Mouse (Mus musculus) forebrain, embryonic 16.5 days (tissue): ENCODE data around the gene Cntnap5c. TPM values are rescaled to one million over a fixed set of nuclear protein-coding genes. Genes with fewer than 3 reads are reported as not detected.

Experiments
- ATAC-seq: fragments of 200-750 bp; cut with Nextera tagmentation; 2 replicates; pipeline ENCODE4 v1.8.0; 2017; ENCODE audit warnings: mild to moderate bottlenecking, moderate library complexity
- H3K27ac ChIP-seq: fragments of 300-500 bp; sonication (generic); 2 replicates; pipeline ENCODE4 v1.5.1; 2014; ENCODE audit warnings: low read length, control low read depth
- H3K27me3 ChIP-seq: fragments of 300-500 bp; sonication (generic); replicated peaks from 2 replicates; pipeline ENCODE4 v1.6.1; 2014; ENCODE audit warnings: low read length; ENCODE audit not compliant: control insufficient read depth, insufficient read depth
- H3K36me3 ChIP-seq: fragments of 300-500 bp; sonication (generic); 2 replicates; pipeline ENCODE4 v1.6.1; 2014; ENCODE audit not compliant: control insufficient read depth, insufficient read depth
- H3K4me1 ChIP-seq: fragments of 300-500 bp; sonication (generic); replicated peaks from 2 replicates; pipeline ENCODE4 v1.6.1; 2014; ENCODE audit warnings: low read length; ENCODE audit not compliant: control insufficient read depth, insufficient read depth
- H3K4me2 ChIP-seq: fragments of 300-500 bp; sonication (generic); 2 replicates; pipeline ENCODE4 v1.6.1; 2014; ENCODE audit warnings: mild to moderate bottlenecking, low read length, control low read depth
- H3K4me3 ChIP-seq: fragments of 300-500 bp; sonication (generic); replicated peaks from 2 replicates; pipeline ENCODE4 v1.5.1; 2014; ENCODE audit warnings: mild to moderate bottlenecking, low read length, control low read depth
- H3K9ac ChIP-seq: fragments of 300-500 bp; sonication (generic); replicated peaks from 2 replicates; pipeline ENCODE4 v1.6.1; 2014; ENCODE audit warnings: low read depth, low read length, control low read depth
- H3K9me3 ChIP-seq: fragments of 300-500 bp; sonication (generic); 2 replicates; pipeline ENCODE4 v1.6.1; 2016; ENCODE audit warnings: low read length; ENCODE audit not compliant: control insufficient read depth
- WGBS: fragments of 180-500 bp; shearing (Covaris S2); extraction: QIAGEN DNeasy Blood & Tissue Kit; methylation state at CpG from one replicate; pipeline ENCODE4 v1.1.7; 2014; 5-methylcytosine and 5-hydroxymethylcytosine counted together
- polyA plus RNA-seq: library from polyadenylated mRNA; unstranded; fragments of >200 nt; fragmentation: Nextera tagmentation; extraction: Ambion mirVana; gene quantifications from 2 replicates; pipeline ENCODE4 v1.2.1, GENCODE M21; 2015

Gene Cntnap5c
- polyA plus RNA-seq, 1 experiment from 2014 or later: 3.5 TPM

DNA sequence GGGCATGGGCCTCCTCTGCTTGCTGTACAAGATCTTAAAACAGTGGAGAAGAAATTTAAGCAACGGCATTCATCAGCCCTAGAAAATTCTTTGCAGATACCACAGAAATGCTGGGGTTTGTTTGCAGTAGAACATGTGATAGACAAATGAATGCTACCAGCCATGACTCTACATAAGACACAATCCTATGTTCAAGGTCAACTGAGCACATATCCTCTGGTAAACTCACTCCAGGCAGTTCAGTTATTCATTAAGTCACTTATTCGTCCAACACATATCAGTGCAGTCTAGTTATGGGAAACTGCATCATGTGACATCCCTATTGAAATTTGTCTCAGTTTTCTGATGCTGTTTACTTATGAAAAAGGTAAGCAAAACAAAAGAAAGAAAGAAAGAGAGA is 229.7 kb downstream of the Cntnap5c start:
- WGBS: 89% methylated on average over 2 of the region's 2 CpGs

DNA sequence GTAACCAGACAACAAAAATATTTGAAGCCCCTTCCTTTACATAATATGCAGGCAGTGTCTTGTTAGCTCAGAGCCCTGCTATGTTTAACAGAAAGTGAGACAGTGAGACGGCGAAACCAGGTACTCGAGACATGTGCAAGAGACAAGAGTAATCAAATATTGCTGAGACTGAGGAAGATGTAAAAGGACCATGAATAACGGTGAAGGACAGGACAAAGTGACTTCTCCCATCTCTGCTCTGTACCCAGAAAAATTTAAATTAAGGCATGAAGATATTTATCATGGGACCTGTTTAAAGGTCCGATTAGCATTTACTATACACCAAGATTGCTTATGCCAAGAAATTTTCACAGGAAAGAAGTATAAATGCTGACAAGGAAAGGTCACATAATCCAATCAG is 233.5 kb downstream of the Cntnap5c start:
- Histone ChIP-seq H3K4me3 (no peak overlapping the region), H3K4me2 (no peak overlapping the region), H3K27me3 (no peaks in the 10 kb centered on the region), H3K9ac (no peak overlapping the region), H3K27ac (no peak overlapping the region), H3K36me3 (no peaks in the 10 kb centered on the region), H3K9me3 (no peaks in the 10 kb centered on the region), H3K4me1 (peaks cover 8% of the 10 kb centered on the region)
- 72% methylated on average over 5 of the region's 5 CpGs for WGBS
- ATAC-seq: no peak

More for the DNA sequence above, 229.7 kb downstream of the Cntnap5c start:
- Histone ChIP-seq H3K36me3 (no peaks in the 10 kb centered on the region), H3K27me3 (no peaks in the 10 kb centered on the region), H3K9me3 (no peaks in the 10 kb centered on the region), H3K4me3 (no peak overlapping the region), H3K9ac (no peak overlapping the region), H3K4me1 (peaks cover 8% of the 10 kb centered on the region), H3K4me2 (no peak overlapping the region), H3K27ac (no peak overlapping the region)
- no peak for ATAC-seq

- no peaks in the 10 kb centered on the region for H3K36me3 ChIP-seq
These were observed 234.0 kb downstream of the Cntnap5c start for GRCm38 (mm10) chr17:58003322-58003721.

GRCm38 (mm10) chr17:58004491-58004890 is 235.1 kb downstream of the Cntnap5c start:
- no peaks in the 10 kb centered on the region for H3K27me3 ChIP-seq
- ATAC-seq: no peak
- WGBS: 87% methylated on average over 2 of the region's 2 CpGs

More at GRCm38 (mm10) chr17:58003322-58003721, 234.0 kb downstream of the Cntnap5c start:
- no peak overlapping the region for H3K4me3 ChIP-seq
- H3K9ac ChIP-seq: no peak overlapping the region
- H3K9me3 ChIP-seq: no peaks in the 10 kb centered on the region
- no peak overlapping the region for H3K27ac ChIP-seq
- ATAC-seq: peak; percentile 94
- 27% methylated on average over 1 of the region's 1 CpGs for WGBS
- H3K4me2 ChIP-seq: no peak overlapping the region
- no peaks in the 10 kb centered on the region for H3K27me3 ChIP-seq
- peaks cover 8% of the 10 kb centered on the region for H3K4me1 ChIP-seq

DNA sequence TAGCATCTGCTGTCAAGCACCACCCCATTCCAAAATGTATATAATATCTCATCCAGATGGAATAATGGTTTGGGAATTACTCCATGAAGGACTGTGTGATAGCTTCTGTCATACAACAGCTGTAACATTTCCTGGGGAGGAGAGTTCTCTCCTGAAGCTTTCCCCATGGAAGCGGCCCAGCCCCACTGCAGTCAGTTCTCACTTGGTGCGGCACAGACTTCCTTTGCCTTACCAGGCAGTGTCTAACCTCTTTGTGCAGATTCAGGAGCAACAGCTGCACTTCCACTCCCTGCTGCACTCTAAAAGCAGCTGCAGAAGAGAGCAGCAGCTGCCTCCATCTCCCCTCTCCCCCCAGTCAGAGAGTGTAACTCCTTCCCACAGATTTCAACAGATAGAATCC is 271.8 kb downstream of the Cntnap5c start:
- H3K4me1 ChIP-seq: 0 out of 2 replicates have a peak, but pooled peaks cover 2% of the 10 kb centered on the region
- no peak overlapping the region for H3K4me3 ChIP-seq
- peak; percentile 75; the same call in 1 of the 2 replicates for ATAC-seq
- no peaks in the 10 kb centered on the region for H3K27me3 ChIP-seq
- WGBS: 78% methylated on average over 2 of the region's 2 CpGs
- H3K27ac ChIP-seq: no peak overlapping the region
- no peaks in the 10 kb centered on the region for H3K36me3 ChIP-seq
- H3K9me3 ChIP-seq: no peaks in the 10 kb centered on the region
- H3K9ac ChIP-seq: no peak overlapping the region
- no peak overlapping the region for H3K4me2 ChIP-seq

More at GRCm38 (mm10) chr17:58004491-58004890, 235.1 kb downstream of the Cntnap5c start:
- H3K36me3 ChIP-seq: no peaks in the 10 kb centered on the region
- no peak overlapping the region for H3K27ac ChIP-seq
- H3K9me3 ChIP-seq: no peaks in the 10 kb centered on the region
- H3K4me2 ChIP-seq: no peak overlapping the region
- H3K4me3 ChIP-seq: no peak overlapping the region
- no peak overlapping the region for H3K9ac ChIP-seq
- H3K4me1 ChIP-seq: peaks cover 8% of the 10 kb centered on the region

GRCm38 (mm10) chr17:58045149-58045548 is 275.8 kb downstream of the Cntnap5c start:
- Histone ChIP-seq H3K36me3 (no peaks in the 10 kb centered on the region), H3K27me3 (no peaks in the 10 kb centered on the region), H3K4me2 (no peak overlapping the region), H3K9ac (no peak overlapping the region), H3K4me3 (no peak overlapping the region), H3K9me3 (no peaks in the 10 kb centered on the region), H3K4me1 (0 out of 2 replicates have a peak, but pooled peaks cover 2% of the 10 kb centered on the region), H3K27ac (no peak overlapping the region)
- peak; percentile 78 for ATAC-seq

- WGBS: 74% methylated on average over 7 of the region's 7 CpGs
- H3K27ac ChIP-seq: no peak overlapping the region
- H3K36me3 ChIP-seq: no peaks in the 10 kb centered on the region
- no peaks in the 10 kb centered on the region for H3K4me1 ChIP-seq
- H3K4me2 ChIP-seq: no peak overlapping the region
- ATAC-seq: no peak
- no peak overlapping the region for H3K4me3 ChIP-seq
- H3K9ac ChIP-seq: no peak overlapping the region
- no peaks in the 10 kb centered on the region for H3K27me3 ChIP-seq
- no peaks in the 10 kb centered on the region for H3K9me3 ChIP-seq
These were observed 300.5 kb downstream of the Cntnap5c start for GRCm38 (mm10) chr17:58069912-58070311.

DNA sequence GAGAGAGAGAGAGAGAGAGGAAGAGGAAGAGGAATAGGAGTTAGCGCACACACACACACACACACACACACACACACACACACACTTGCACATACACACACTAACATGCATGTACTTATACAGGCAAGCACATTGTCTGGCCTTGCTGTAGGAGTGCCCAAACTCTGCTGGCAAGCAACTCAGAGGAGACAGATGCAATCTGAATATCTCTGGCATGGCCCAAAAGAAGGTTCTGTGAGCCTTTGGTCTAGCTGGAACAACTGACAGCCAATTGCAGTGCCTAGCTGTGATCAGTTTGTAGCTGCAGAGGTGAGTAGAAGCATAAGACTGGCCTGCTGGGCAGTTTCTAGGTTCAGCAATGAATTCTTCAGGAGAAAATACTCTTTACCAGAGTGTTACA is 313.3 kb downstream of the Cntnap5c start:
- Histone ChIP-seq H3K9ac (no peak overlapping the region), H3K36me3 (no peaks in the 10 kb centered on the region), H3K4me1 (no peaks in the 10 kb centered on the region), H3K4me3 (no peak overlapping the region), H3K4me2 (no peak overlapping the region), H3K9me3 (no peaks in the 10 kb centered on the region), H3K27me3 (no peaks in the 10 kb centered on the region), H3K27ac (no peak overlapping the region)
- WGBS: no CpG with 5 or more reads among the region's 1 CpGs
- ATAC-seq: no peak

- WGBS: 64% methylated on average over 2 of the region's 2 CpGs
- no peak overlapping the region for H3K4me3 ChIP-seq
- ATAC-seq: no peak
These were observed 335.1 kb downstream of the Cntnap5c start for GRCm38 (mm10) chr17:58104505-58104904.

GRCm38 (mm10) chr17:58107901-58108300 is 338.5 kb downstream of the Cntnap5c start:
- 92% methylated on average over 3 of the region's 3 CpGs for WGBS
- Histone ChIP-seq H3K27ac (no peak overlapping the region), H3K9ac (no peak overlapping the region), H3K4me1 (no peaks in the 10 kb centered on the region), H3K36me3 (no peaks in the 10 kb centered on the region), H3K27me3 (no peaks in the 10 kb centered on the region), H3K9me3 (no peaks in the 10 kb centered on the region), H3K4me2 (no peak overlapping the region), H3K4me3 (no peak overlapping the region)
- no peak for ATAC-seq

More at GRCm38 (mm10) chr17:58104505-58104904, 335.1 kb downstream of the Cntnap5c start:
- Histone ChIP-seq H3K4me2 (no peak overlapping the region), H3K9ac (no peak overlapping the region), H3K27ac (no peak overlapping the region), H3K36me3 (no peaks in the 10 kb centered on the region), H3K27me3 (no peaks in the 10 kb centered on the region), H3K4me1 (no peaks in the 10 kb centered on the region), H3K9me3 (no peaks in the 10 kb centered on the region)
